Mouse (Mus musculus) liver, postnatal 0 days (tissue): ENCODE data around the gene Fam57b.
A peak's percentile ranks its signal among the peaks of the same experiment; 100 is the strongest.

Experiments
- CTCF ChIP-seq: sonication (generic); IDR thresholded peaks from 2 replicates; pipeline ENCODE4 v1.5.1; 2016; ENCODE audit warnings: antibody characterized with exemption, low read depth
- EP300 ChIP-seq: IDR thresholded peaks from 2 replicates; pipeline ENCODE4 v1.6.1; 2016; ENCODE audit warnings: antibody characterized with exemption, low read depth, mild to moderate bottlenecking

DNA sequence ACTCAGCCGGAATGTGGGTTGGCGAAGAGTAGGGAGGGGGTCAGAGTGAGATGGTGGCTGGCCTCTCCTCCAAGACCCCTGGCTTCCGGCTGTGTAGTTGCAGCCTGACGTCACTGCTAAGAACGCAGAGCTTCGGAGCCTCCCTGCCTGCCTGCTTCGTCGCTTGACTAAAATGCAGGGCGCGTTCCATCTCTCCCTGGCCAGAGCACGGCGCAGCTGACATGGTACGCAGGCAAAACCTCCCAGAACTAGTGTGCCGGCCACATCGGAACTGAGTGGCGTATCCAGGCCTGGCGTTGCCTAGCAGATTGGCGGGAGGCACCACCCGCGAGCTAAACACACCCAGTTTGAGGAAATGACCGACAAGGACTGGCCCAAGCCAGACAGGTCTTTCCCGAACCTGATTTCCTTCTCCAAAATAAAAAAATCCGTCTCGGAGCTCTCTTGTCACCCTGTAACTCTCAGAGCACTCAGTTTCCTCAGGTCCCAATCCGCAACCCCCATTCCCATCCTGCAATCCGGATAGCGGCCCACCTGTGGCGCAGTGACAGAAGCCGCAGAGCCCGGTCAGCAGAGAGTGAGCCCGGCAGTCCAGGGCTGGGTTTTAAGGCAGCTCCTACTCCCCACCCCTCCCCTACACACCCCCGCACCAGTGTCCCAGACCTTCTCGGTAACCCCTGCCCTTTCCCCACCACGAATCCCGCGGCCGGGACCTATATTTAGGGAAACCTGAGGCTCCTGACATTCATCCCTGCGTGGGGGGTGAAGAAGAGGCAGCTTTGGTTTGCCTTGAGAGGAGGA, 2.2 kb downstream of the Fam57b start:
- TF ChIP-seq CTCF (peak; percentile 34; the same call in 1 of the 2 replicates), EP300 (no peak)
